Mouse (Mus musculus): ENCODE measurements around the gene Cux2. TPM values are rescaled to one million over a fixed set of nuclear protein-coding genes. Genes with fewer than 3 reads are reported as not detected.

Gene Cux2
- total and polyA plus RNA-seq, 3 experiments = 0.17 TPM; not detected in 2

DNA sequence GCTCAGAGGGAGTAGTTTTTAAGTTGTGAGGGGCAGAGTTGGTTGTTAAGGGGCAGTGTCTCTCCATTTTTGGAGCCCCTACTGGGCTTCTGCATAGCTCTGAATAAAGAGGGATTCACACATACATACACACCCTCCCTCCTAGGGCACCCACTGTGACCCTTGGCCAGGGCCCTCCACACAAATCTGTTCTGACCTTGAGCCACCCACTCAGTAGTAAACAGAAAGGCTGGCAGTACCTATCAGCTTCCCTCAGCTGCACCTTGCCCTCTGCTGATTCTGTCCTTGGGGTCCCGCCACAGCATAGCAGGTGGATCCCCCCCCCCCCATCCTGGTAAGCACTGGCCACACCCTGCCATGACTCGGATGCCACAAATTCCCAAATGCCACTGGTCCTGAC lies 99.7 kb downstream of the Cux2 start:
- Histone ChIP-seq H3K79me2 (replicated peaks; ENCODE audit: control insufficient read depth, extremely low read depth, insufficient read depth, poor library complexity, severe bottlenecking) (no peaks in the 10 kb centered on the region), H3K27me3 (replicated peaks) (peaks cover 96% of the 10 kb centered on the region), H3K27ac (ENCODE audit: insufficient read depth, low read depth) (no peak overlapping the region), H3K9ac (ENCODE audit: insufficient read depth, low read depth) (no peak overlapping the region), H3K4me1 (ENCODE audit: control insufficient read depth in 1 of 2, insufficient read depth in 2 of 2) (peaks cover 0 to 10% of the 10 kb centered on the region in 2 experiments; a peak in 2 of 4 replicates), H3K9me3 (replicated peaks; ENCODE audit: low read length) (no peaks in the 10 kb centered on the region), H3K36me3 (replicated peaks in 1 of 2; ENCODE audit: control insufficient read depth in 1 of 2, insufficient read depth in 1 of 2, low read length in 1 of 2) (no peaks in the 10 kb centered on the region), H3K4me3 (replicated peaks in 1 of 3; ENCODE audit: low read depth in 2 of 3, low read length in 2 of 3, poor library complexity in 1 of 3) (no peak overlapping the region), H3K4me2 (ENCODE audit: insufficient read depth, low read depth, poor library complexity, severe bottlenecking) (no peak overlapping the region)
- in situ Hi-C loops (cut with MboI; ENCODE audit: low pct_ligation_motif_present, low pct_unique_long_range_greater_than_20kb, low sequenced_read_pairs) (no loop called here), dilution Hi-C loops (cut with MboI; ENCODE audit: extremely low pct_ligation_motif_present, extremely low pct_unique_long_range_greater_than_20kb, low sequenced_read_pairs) (no loop called here)
- no peak for TF ChIP-seq IRF4 (IDR thresholded peaks at IDR 0.05; ENCODE audit: low read depth, low read length)
- TF ChIP-seq NELFE (IDR thresholded peaks at IDR 0.05; ENCODE audit: low read depth, low read length) = no peak
- TF ChIP-seq TCF12 (IDR thresholded peaks at IDR 0.05; ENCODE audit: low read depth, low read length) = no peak
- no peak for TF ChIP-seq RCOR1 (conservative IDR thresholded peaks at IDR 0.05; ENCODE audit: low read depth, low read length)
- no peak for TF ChIP-seq MAX (IDR thresholded peaks at IDR 0.05; ENCODE audit: low read length)
- no peak for TF ChIP-seq ETS1 (conservative IDR thresholded peaks at IDR 0.05; ENCODE audit: low read depth, low read length)
- DNase-seq (ENCODE audit: extremely low read depth) = no peak

GRCm38 (mm10) chr5:121949050-121949443 lies 100.9 kb downstream of the Cux2 start:
- H3K4me2 ChIP-seq (ENCODE audit: insufficient read depth, low read depth, poor library complexity, severe bottlenecking) = no peak overlapping the region
- dilution Hi-C loops (cut with MboI; ENCODE audit: extremely low pct_ligation_motif_present, extremely low pct_unique_long_range_greater_than_20kb, low sequenced_read_pairs) = no loop called here
- no peak for TF ChIP-seq IRF4 (IDR thresholded peaks at IDR 0.05; ENCODE audit: low read depth, low read length)
- TF ChIP-seq ZNF384 (IDR thresholded peaks at IDR 0.05; ENCODE audit: low read depth, low read length) = no peak
- no peak for TF ChIP-seq MYC (IDR thresholded peaks at IDR 0.05; ENCODE audit: low read depth, low read length)
- no peak for TF ChIP-seq MAX (IDR thresholded peaks at IDR 0.05; ENCODE audit: low read length)
- TF ChIP-seq GABPA (IDR thresholded peaks at IDR 0.05; ENCODE audit: insufficient replicate concordance, low read depth, low read length) = no peak
- TF ChIP-seq ZKSCAN1 (IDR thresholded peaks at IDR 0.05; ENCODE audit: borderline replicate concordance, low read depth, low read length) = no peak
- no peak for TF ChIP-seq E2F4 (IDR thresholded peaks at IDR 0.05; ENCODE audit: insufficient replicate concordance, low read depth, low read length)

GRCm38 (mm10) chr5:121948302-121949049 lies 101.4 kb downstream of the Cux2 start:
- peaks cover 0 to 10% of the 10 kb centered on the region in 2 experiments; a peak in 2 of 4 replicates for H3K4me1 ChIP-seq (ENCODE audit: control insufficient read depth in 1 of 2, insufficient read depth in 2 of 2)
- no peak overlapping the region for H3K4me3 ChIP-seq (replicated peaks in 1 of 3; ENCODE audit: low read depth in 2 of 3, low read length in 2 of 3, poor library complexity in 1 of 3)
- H3K36me3 ChIP-seq (replicated peaks in 1 of 2; ENCODE audit: control insufficient read depth in 1 of 2, insufficient read depth in 1 of 2, low read length in 1 of 2) = no peaks in the 10 kb centered on the region
- no peak overlapping the region for H3K4me2 ChIP-seq (ENCODE audit: insufficient read depth, low read depth, poor library complexity, severe bottlenecking)
- peaks cover 94% of the 10 kb centered on the region for H3K27me3 ChIP-seq (replicated peaks)
- TF ChIP-seq ZC3H11A (IDR thresholded peaks at IDR 0.05; ENCODE audit: low read depth, low read length) (no peak), E2F4 (IDR thresholded peaks at IDR 0.05; ENCODE audit: insufficient replicate concordance, low read depth, low read length) (no peak), ZKSCAN1 (IDR thresholded peaks at IDR 0.05; ENCODE audit: borderline replicate concordance, low read depth, low read length) (no peak), MAFK (IDR thresholded peaks at IDR 0.05; ENCODE audit: insufficient replicate concordance, low read length) (no peak)
- no peak overlapping the region for H3K9ac ChIP-seq (ENCODE audit: insufficient read depth, low read depth)
- in situ Hi-C loops (cut with MboI; ENCODE audit: low pct_ligation_motif_present, low pct_unique_long_range_greater_than_20kb, low sequenced_read_pairs) (loop anchor here (5.0 to 10.0 kb wide), 2 partner anchors 46 to 139 kb away; no protein-coding TSS in a partner anchor), dilution Hi-C loops (cut with MboI; ENCODE audit: extremely low pct_ligation_motif_present, extremely low pct_unique_long_range_greater_than_20kb, low sequenced_read_pairs) (no loop called here)
- no peak overlapping the region for H3K27ac ChIP-seq (ENCODE audit: insufficient read depth, low read depth)
- no peaks in the 10 kb centered on the region for H3K79me2 ChIP-seq (replicated peaks; ENCODE audit: control insufficient read depth, extremely low read depth, insufficient read depth, poor library complexity, severe bottlenecking)
- H3K9me3 ChIP-seq (replicated peaks; ENCODE audit: low read length) = no peaks in the 10 kb centered on the region
- no peak for DNase-seq (ENCODE audit: extremely low read depth)

More at GRCm38 (mm10) chr5:121949050-121949443, 100.9 kb downstream of the Cux2 start:
- H3K27me3 ChIP-seq (replicated peaks) = peaks cover 96% of the 10 kb centered on the region
- no peak for DNase-seq (ENCODE audit: extremely low read depth)
- no peaks in the 10 kb centered on the region for H3K79me2 ChIP-seq (replicated peaks; ENCODE audit: control insufficient read depth, extremely low read depth, insufficient read depth, poor library complexity, severe bottlenecking)
- no peaks in the 10 kb centered on the region for H3K36me3 ChIP-seq (replicated peaks in 1 of 2; ENCODE audit: control insufficient read depth in 1 of 2, insufficient read depth in 1 of 2, low read length in 1 of 2)
- H3K4me3 ChIP-seq (replicated peaks in 1 of 3; ENCODE audit: low read depth in 2 of 3, low read length in 2 of 3, poor library complexity in 1 of 3) = no peak overlapping the region
- no peak overlapping the region for H3K27ac ChIP-seq (ENCODE audit: insufficient read depth, low read depth)
- H3K9ac ChIP-seq (ENCODE audit: insufficient read depth, low read depth) = no peak overlapping the region
- in situ Hi-C loops (cut with MboI; ENCODE audit: low pct_ligation_motif_present, low pct_unique_long_range_greater_than_20kb, low sequenced_read_pairs) = loop anchor here (5.0 to 10.0 kb wide), 2 partner anchors 46 to 138 kb away; no protein-coding TSS in a partner anchor
- H3K9me3 ChIP-seq (replicated peaks; ENCODE audit: low read length) = no peaks in the 10 kb centered on the region
- H3K4me1 ChIP-seq (ENCODE audit: control insufficient read depth in 1 of 2, insufficient read depth in 2 of 2) = peaks cover 0 to 10% of the 10 kb centered on the region in 2 experiments; a peak in 2 of 4 replicates
